10 mouse cellular contexts compared by ENCODE assay signal in genomic region chr2:180600569-180601021, GRCm38 (mm10). TPM values are rescaled to one million over a fixed set of nuclear protein-coding genes. Genes with fewer than 3 reads are reported as not detected.
DNase-seq lines count a peak whose midpoint lies in the region; ATAC-seq lines count a peak whose summit lies in the region.
"Had no signal": no experiment of that assay in that cellular context is flagged by ENCODE, and none has a peak within 500 bp of the region (broad histone marks: within the 10 kb centered on the region; RNA-seq: fewer than 3 reads in every experiment).

No protein-coding gene starts in this region.

- H3K36me3 ChIP-seq in heart, embryonic 14.5 days (ENCODE audit: control insufficient read depth, insufficient read depth, low read length): peaks cover 3% of the 10 kb centered on the region; the same call in 1 of the 2 replicates
- H3K36me3 ChIP-seq in intestine, embryonic 16.5 days (ENCODE audit: control insufficient read depth, insufficient read depth, low read length): no peaks in the 10 kb centered on the region

- DNase-seq in heart, adult 8-10 months (ENCODE audit: low spot score): no peak
- DNase-seq in MN1 (ENCODE audit: low spot score): peak; percentile 79
- peak; percentile 65 to 79 for DNase-seq in cerebellum, postnatal 25 days
- no peak for DNase-seq in natural killer cell, adult 2 months (ENCODE audit: low spot score in 2 of 2)
- DNase-seq in urinary bladder, postnatal 25 days (ENCODE audit: low spot score): no peak
- no peak for DNase-seq in lung, postnatal 25 days (ENCODE audit: low spot score)

- H3K4me2 ChIP-seq in heart, embryonic 14.5 days (ENCODE audit: low read length): no peak overlapping the region
- H3K4me2 ChIP-seq in intestine, embryonic 16.5 days (ENCODE audit: low read depth, low read length): no peak overlapping the region

- peaks cover 42% of the 10 kb centered on the region for H3K27me3 ChIP-seq in heart, embryonic 14.5 days (ENCODE audit: control insufficient read depth, insufficient read depth, low read length)
- H3K27me3 ChIP-seq in intestine, embryonic 16.5 days (replicated peaks; ENCODE audit: control insufficient read depth, insufficient read depth, low read length): peaks cover 16% of the 10 kb centered on the region

- H3K4me1 ChIP-seq in heart, embryonic 14.5 days (ENCODE audit: control insufficient read depth in 2 of 2, insufficient read depth in 2 of 2, low read length in 2 of 2): peaks cover 5 to 14% of the 10 kb centered on the region in 2 experiments; a peak in 3 of 4 replicates
- peaks cover 7% of the 10 kb centered on the region; the same call in 1 of the 2 replicates for H3K4me1 ChIP-seq in intestine, embryonic 16.5 days (ENCODE audit: control insufficient read depth, insufficient read depth, low read length)

- H3K9me3 ChIP-seq in heart, embryonic 14.5 days (ENCODE audit: control insufficient read depth, low read length): no peaks in the 10 kb centered on the region
- H3K9me3 ChIP-seq in intestine, embryonic 16.5 days (ENCODE audit: control insufficient read depth, low read length): no peaks in the 10 kb centered on the region

- no peak overlapping the region for H3K4me3 ChIP-seq in heart, embryonic 14.5 days (ENCODE audit: control insufficient read depth in 1 of 2, insufficient read depth in 1 of 2, low read depth in 1 of 2, low read length in 2 of 2)
- no peak overlapping the region for H3K4me3 ChIP-seq in intestine, embryonic 16.5 days (ENCODE audit: low read length)

- ATAC-seq in heart, embryonic 14.5 days (ENCODE audit: insufficient number of reproducible peaks, insufficient read depth, low FRiP score, low read depth): no peak; the same call in 1 of the 2 replicates
- ATAC-seq in intestine, embryonic 16.5 days: peak; percentile 33

- H3K9ac ChIP-seq in heart, embryonic 14.5 days (ENCODE audit: low read length): no peak overlapping the region
- H3K9ac ChIP-seq in intestine, embryonic 16.5 days (ENCODE audit: low read depth, low read length): no peak overlapping the region

- WGBS in heart, embryonic 14.5 days: 19% methylated on average over 9 of the region's 9 CpGs
- 25% methylated on average over 9 of the region's 9 CpGs for WGBS in intestine, embryonic 16.5 days

- H3K27ac ChIP-seq in heart, embryonic 14.5 days (replicated peaks in 1 of 2; ENCODE audit: control insufficient read depth in 1 of 2, insufficient read depth in 1 of 2, low read depth in 2 of 2, low read length in 2 of 2): peak overlapping the region; percentile 4 to 47; a peak in 2 of 4 replicates
- no peak overlapping the region for H3K27ac ChIP-seq in intestine, embryonic 16.5 days (ENCODE audit: low read length)
- H3K27ac ChIP-seq: macrophage had no signal

RNA-seq across cellular contexts. Expression of gene Col9a3, which starts 3.0 kb away (rescaled TPM):
- 10.6 and 12.2 TPM in 2 replicates for polyA plus RNA-seq in heart, embryonic 14.5 days (2014; fragmentation: Nextera tagmentation; extraction: Ambion mirVana)
- total RNA-seq in heart, adult 8-10 months (2022): under 1 TPM in 1 of 4 experiments, not detected in 3; 0.11 TPM
- polyA plus RNA-seq in intestine, embryonic 16.5 days (2015; fragmentation: Nextera tagmentation; extraction: Ambion mirVana): 4.1 and 6.2 TPM in 2 replicates

RNA-seq across cellular contexts. Expression of gene Ogfr, which starts 11.6 kb away (rescaled TPM):
- polyA plus RNA-seq in heart, embryonic 14.5 days (2014; fragmentation: Nextera tagmentation; extraction: Ambion mirVana): 54.6 and 55.0 TPM in 2 replicates
- total RNA-seq in heart, adult 8-10 months (2022): 10 to 100 TPM; 31.4 to 34.7 (median 32.3) TPM
- 36.6 and 37.5 TPM in 2 replicates for polyA plus RNA-seq in intestine, embryonic 16.5 days (2015; fragmentation: Nextera tagmentation; extraction: Ambion mirVana)

RNA-seq across cellular contexts. Expression of gene Mrgbp, which starts 19.5 kb away (rescaled TPM):
- 23.5 and 24.4 TPM in 2 replicates for polyA plus RNA-seq in heart, embryonic 14.5 days (2014; fragmentation: Nextera tagmentation; extraction: Ambion mirVana)
- 10 to 100 TPM; 12.3 to 18.7 (median 17.3) TPM for total RNA-seq in heart, adult 8-10 months (2022)
- polyA plus RNA-seq in intestine, embryonic 16.5 days (2015; fragmentation: Nextera tagmentation; extraction: Ambion mirVana): 19.0 and 20.9 TPM in 2 replicates

RNA-seq across cellular contexts. Expression of gene Tcfl5, which starts 41.9 kb away (rescaled TPM):
- not detected in 2 replicates for polyA plus RNA-seq in heart, embryonic 14.5 days (2014; fragmentation: Nextera tagmentation; extraction: Ambion mirVana)
- total RNA-seq in heart, adult 8-10 months (2022): not detected
- 0.10 and 0.12 TPM in 2 replicates for polyA plus RNA-seq in intestine, embryonic 16.5 days (2015; fragmentation: Nextera tagmentation; extraction: Ambion mirVana)
- polyA plus RNA-seq: macrophage; spleen, adult 2 months had no signal

Comparison
In these comparisons a context has a peak if more than half of its experiments do, and no peak if none do; other contexts are left out.
1. DNase-seq: peak in MN1 (single experiment) and cerebellum, postnatal 25 days (2 of 2); none in heart, adult 8-10 months (single experiment), natural killer cell, adult 2 months (0 of 2), urinary bladder, postnatal 25 days (single experiment) and lung, postnatal 25 days (single experiment).